Mouse (Mus musculus) gonadal fat pad, adult 2 months (tissue): Measurements from ENCODE around the gene Stil. TPM values are rescaled to one million over a fixed set of nuclear protein-coding genes. Genes with fewer than 3 reads are reported as not detected.
"Not testable (repeated sequence)": the region's sequence is repeated elsewhere in the genome, so short reads cannot be mapped to it uniquely, and the experiment has no call there.

Experiments used
- DNase-seq: peaks from one replicate; pipeline ENCODE4 v3.0.0-alpha.2; 2012; ENCODE audit warnings: low read depth
- polyA plus RNA-seq: library from polyadenylated mRNA; depleted of rRNA; stranded (reverse); fragments of >200 nt; gene quantifications from 2 replicates; pipeline ENCODE4 v1.2.3, GENCODE M21; 2012; rRNA removed

Gene Stil
- 0.39 and 0.49 TPM in 2 replicates for polyA plus RNA-seq

GRCm38 (mm10) chr4:114999773-115000428 is at the start of gene Stil:
Gene Stil (plus strand): TSS chr4:115000159.
- peak; percentile 92 for DNase-seq

- no peak for DNase-seq
These were observed 46.8 kb upstream of the Stil start for GRCm38 (mm10) chr4:114953172-114953571.

DNA sequence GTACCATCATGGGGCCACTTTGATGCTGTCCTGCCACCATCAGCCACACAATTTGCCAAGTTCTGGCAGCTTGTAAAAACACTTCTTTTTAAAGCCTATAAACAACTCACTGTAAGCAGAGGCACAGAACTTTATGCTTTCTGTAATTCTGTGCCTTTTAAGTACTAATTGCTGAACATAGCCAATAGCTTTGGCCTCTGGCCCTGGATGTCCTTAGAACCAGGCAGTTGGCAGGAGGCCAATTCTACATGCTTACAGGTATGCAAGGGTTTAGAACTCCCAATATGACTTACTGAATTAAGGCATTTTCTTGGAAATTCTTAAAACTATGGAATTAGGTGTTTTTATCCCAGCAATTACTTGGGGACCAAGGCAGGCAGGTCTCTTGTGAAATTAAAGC is 42.6 kb upstream of the Stil start:
- DNase-seq = no peak

DNA sequence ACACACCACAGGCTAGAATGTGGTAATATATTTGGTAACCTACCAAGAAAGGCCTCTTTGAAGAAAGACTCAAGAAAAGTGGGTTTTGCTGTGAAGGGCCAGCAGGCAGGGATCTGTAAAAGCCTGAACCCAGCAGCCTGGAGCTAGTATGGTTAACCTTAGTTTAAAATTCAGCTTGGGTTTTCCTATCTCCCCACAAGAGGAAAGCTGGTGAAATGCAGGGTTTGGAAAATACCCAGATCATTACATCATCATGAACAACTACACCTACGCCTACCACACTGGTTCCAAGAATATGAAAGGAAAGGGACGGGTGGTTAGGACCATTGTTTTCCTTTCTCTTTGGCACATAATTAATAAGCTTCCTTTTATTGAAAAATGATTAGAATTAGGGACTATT is 41.7 kb upstream of the Stil start:
- DNase-seq = peak; percentile 24

DNA sequence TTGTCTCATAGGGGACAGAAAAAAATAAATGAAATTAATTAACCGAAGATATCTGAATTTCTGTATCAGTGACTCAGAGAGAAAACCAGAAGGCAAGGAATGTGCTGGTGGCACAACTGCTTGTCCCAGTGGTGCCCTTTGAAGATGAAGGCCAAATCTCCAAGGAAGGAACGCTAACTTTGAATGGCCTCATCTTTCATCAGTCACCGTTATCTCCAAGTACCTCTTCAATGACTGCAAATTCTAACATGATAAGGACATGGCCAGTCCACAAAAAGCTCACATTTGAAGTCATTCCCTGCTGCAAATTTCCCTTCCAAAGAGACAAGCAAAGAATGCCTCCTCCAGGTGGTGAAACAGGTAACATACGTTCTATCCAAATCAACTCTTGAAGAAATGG is 41.2 kb upstream of the Stil start:
- no peak for DNase-seq

GRCm38 (mm10) chr4:114959533-114959932 is 40.4 kb upstream of the Stil start:
- DNase-seq = no peak

GRCm38 (mm10) chr4:114960881-114961280 is 39.1 kb upstream of the Stil start:
- not testable (repeated sequence) for DNase-seq

DNA sequence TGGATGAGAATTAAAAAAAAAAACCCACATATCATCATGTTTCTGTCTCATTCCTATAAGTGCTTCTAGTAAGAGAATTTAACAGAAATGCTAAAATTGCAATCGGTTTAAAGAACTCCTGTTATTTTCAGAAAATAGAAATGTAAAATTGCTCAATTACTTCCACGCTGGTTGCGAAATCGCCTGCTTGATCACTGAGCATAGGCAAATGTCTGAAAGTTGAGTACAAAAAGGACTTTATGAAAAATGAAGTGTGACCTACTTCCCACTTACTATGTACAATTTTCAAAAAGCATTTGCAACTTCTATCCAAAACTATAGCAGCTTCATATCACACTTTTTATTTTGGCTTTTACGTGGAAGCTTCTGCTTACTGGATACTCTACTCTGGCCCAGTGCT is 29.2 kb upstream of the Stil start:
- no peak for DNase-seq

- no peak for DNase-seq
These were observed 26.7 kb upstream of the Stil start for GRCm38 (mm10) chr4:114973229-114973740.

DNA sequence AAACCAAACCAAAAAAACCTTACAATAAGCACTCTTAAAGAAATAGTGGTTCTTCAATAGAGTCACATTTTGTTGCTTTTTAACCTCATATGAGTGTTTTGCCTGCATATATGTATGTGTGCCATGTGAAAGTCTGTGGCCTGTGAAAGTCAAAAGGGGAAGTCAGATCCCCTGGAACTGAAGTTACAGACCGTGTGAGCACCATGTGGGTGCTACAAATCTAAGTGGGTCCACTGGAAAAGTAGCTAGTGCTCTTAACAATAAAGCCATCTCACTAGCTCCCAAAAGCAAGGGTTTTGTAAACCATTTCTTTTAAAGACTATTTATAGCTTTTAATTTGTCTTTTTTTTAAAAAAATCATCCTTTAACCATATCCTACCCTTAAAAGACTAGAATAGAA is 17.3 kb upstream of the Stil start:
- DNase-seq = no peak

GRCm38 (mm10) chr4:114983020-114983419 is 16.9 kb upstream of the Stil start:
- DNase-seq = no peak

- no peak for DNase-seq
These were observed 13.8 kb upstream of the Stil start for GRCm38 (mm10) chr4:114986211-114986590.

DNA sequence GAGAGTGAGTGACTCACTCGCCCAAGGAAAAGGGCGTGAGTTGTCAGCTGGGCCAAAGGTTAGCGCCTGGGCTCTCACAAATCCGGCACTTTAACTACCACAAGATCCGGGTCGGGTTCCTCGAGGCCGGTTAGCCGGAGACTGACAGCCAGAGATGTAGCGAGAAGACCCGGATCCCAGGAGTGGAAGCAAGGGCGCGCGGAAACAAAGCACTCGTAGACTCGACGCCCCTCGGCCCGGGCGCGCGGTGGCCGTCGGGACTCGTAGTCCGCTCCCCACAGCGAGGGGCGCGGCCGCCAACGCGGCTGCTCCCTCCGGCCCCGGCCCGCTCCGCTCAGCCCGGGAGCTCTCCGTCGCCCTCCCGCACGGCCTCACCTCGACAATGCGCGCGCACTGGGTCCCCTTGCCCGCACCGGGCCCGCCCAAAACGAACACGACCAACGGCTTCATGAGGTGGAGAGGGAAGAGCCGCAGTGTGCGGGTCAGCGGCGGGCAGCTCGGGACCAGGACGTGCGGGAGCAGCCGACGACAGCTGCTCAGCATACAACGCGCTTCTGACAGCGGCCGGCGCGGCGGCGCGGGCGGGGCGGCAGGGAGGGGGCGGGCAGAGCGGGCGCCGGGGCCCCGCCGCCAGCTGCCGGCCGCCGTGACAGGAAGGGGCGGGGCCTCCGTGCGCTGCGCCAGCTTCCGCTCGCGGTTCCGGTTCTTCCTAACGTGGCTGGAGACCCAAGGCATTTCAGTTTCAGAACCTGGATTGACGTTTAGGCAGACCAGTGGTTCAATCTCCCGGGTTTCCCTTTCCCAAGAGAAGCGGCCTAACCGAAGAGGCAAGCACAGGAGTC is 13.1 kb upstream of the Stil start, which contains the start of gene Cmpk1:
Gene Cmpk1, minus strand, starts transcription at position 651 of the 842 bp plus-strand sequence.
- DNase-seq = no peak

DNA sequence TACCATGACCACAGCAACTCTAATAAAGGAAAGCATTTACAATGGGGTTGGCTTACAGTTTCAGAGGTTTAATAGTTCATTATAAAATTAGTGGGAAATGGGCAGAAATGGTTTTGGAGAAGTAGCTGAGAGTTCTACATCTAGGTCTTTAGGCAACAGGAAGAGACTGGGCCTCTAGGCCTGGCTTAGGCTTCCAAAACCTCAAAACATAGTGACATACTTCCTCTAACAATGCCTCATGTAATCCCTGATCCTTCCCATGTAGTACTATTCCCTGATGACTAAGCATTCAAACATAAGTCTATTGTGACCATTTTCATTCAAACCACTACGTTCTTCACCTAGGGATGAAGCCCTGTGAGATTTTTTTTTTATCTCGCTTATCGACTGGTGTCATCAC is 5.7 kb upstream of the Stil start:
- DNase-seq = no peak

DNA sequence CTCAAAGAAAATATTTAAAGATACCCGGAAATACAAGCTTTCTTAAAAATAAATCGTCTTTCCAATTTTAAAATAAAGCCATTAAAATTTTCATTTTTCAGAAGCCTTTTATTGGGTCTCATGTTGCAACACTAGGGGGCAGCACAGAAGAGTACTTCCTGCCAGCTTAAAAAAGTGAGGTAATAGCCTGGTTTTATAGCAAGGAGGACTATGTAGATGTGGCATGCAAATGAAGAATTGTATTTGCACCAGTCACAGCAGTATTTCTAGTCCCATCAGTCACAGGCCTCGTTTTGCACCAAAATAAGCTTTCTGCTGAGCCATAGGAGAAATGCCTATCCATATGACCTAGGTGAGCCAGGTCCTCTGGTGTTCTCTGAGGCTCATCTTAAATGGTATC is 2.9 kb upstream of the Stil start:
- no peak for DNase-seq

GRCm38 (mm10) chr4:114999445-114999772 is 550 bp upstream of the Stil start:
- DNase-seq = no peak

DNA sequence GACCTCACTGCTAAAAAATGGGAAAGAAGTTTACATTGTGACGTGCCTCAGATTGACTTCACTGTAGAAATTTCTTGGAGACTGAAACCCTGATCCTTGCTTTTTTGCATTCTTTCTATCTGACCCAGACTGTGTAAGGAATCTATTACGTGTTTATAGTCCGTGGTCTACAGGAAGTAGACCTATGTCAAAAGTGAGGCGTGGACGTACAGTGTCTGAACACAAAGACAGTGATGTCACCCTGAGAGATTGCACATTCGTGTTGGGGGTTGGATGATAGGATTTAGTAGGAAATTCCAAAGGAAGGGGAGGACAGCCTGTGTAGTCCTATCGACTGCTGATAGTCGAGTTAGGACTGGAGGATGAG is 453 bp downstream of the Stil start:
- DNase-seq = no peak

DNA sequence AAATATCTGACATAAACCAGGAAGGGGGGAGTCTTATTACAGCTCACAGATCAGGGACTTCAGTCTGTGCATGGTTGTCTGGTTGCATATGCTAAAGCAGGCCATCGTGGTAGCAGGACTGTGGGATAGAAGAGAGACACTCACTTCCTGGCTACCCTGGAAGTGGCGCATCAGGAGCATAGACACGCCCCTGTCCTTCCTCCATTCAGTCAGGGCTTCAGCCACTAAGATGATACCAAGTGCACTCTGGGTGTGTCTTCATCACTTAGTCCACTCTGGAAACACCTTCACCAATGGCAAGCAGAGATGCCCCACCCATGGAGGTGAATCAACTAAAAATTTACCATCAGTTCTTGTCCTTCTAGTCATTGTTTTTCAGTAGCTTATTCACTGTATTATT is 14.3 kb downstream of the Stil start:
- no peak for DNase-seq

DNA sequence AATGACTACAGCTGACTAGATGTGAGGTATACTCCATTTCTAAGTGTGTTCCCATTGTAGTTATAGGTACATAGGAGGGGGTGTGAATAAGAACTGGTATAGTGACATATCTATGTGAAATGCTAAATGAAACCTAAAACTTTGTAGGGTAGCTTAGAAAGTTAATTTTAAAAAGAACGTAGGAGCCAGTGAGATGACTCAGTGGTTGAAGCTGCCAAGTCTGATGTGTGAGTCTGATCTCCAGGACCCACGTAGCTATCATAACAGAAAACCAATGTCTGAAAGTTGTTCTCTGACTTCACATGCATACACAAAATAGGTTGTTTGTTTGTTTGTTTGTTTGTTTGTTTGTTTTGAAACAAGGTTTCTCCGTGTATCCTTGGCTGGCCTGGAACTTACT is 20.0 kb downstream of the Stil start:
- DNase-seq = no peak

DNA sequence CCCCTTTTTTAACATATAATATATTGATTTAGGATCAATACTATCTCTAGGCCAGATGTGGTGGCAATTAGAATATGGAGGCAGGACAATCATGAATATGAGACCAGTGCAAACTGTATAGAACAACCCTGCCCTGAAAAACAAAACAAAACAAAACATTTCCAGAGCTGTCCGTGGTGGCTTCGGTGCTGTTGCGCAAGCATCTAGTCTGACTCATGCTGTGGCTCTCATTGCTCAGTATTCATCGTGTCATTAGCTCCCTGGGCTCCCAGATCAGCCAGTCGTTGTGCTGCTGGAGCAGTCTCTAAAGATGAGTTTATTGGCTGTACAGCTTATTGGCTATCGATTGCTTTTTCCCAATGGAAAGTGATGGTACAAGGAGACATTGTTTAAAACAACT is 35.1 kb downstream of the Stil start:
- DNase-seq = no peak

GRCm38 (mm10) chr4:115038242-115038641 is 38.3 kb downstream of the Stil start:
- DNase-seq = no peak

DNA sequence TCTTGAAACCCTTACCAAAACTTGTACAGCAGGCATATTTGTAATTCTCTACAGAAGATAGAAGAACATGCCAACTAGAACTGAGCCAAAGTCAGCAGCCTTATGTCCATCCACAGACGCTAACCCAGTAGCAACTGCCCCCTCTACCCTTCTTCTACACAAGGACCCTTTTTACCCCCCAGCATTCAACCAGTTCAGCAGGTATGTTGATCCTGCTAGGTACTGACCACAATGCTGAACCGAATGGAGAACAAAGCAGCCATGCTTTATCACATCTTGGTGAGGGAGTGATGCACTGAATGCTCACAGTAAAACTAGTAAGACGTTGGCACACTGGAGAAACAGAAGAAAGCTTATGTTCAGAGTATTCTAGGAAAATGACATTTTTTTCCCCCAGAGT is 45.7 kb downstream of the Stil start:
- DNase-seq = no peak

- no peak for DNase-seq
These were observed 47.8 kb downstream of the Stil start for GRCm38 (mm10) chr4:115047750-115048149.
